Mouse (Mus musculus): ENCODE measurements at regions not wholly inside any gene's neighbourhood (a gene's known extent, or its start where the extent isn't known, plus 50 kb on each side); places are given as distances from the start of the nearest gene placed in this dataset.

DNA sequence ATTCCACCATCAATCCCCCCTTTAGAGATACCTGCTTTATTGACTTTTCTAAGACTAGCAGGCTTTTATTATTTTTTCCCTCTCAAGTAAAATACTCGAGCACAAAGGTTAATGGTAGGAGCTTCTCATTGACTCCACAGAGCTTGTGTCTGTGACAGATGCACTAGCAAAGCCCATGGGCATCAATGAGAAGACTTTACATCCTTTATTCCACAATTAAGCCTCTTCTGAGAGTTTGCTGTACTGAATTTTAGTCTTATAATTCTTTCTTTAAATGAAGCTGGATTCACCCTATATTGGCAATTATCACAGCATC lies 119.2 kb upstream of the Fbxl7 start:
- TF ChIP-seq CTCF (IDR thresholded peaks at IDR 0.05; ENCODE audit: low read depth): no peak
- no peak for DNase-seq (ENCODE audit: low spot score)
- Histone ChIP-seq H3K4me2 (ENCODE audit: low read depth, low read length) (no peak overlapping the region), H3K9ac (replicated peaks; ENCODE audit: low read length) (no peak overlapping the region), H3K36me3 (ENCODE audit: insufficient read depth, low read length) (no peaks in the 10 kb centered on the region), H3K27ac (no peak overlapping the region), H3K4me1 (ENCODE audit: insufficient read depth, low read length) (no peaks in the 10 kb centered on the region), H3K4me3 (ENCODE audit: low read length) (no peak overlapping the region), H3K27me3 (ENCODE audit: insufficient read depth, low read length) (no peaks in the 10 kb centered on the region), H3K9me3 (ENCODE audit: low read length) (no peaks in the 10 kb centered on the region)
- no peak for ATAC-seq
- 9% methylated on average over 1 of the region's 1 CpGs for WGBS

DNA sequence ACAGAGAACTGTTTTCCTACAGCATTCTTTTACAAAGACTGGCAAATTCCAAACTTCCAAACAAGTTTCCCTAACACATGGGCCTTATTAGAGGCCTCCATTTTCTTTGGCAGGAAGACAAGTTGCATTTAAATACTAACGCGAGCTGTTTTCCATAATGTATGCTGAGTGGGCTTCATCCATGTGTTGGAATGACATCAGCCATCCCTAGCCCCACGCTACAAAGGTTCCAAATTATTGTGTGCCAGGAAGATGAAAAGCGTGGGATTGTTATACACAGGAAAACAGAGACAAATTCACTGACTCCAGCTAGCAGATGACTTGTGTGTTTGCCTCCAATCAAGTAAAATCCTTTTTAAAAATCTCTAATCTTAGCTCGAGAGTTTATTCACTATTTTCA lies 125.1 kb upstream of the Fbxl7 start:
- Histone ChIP-seq H3K36me3 (ENCODE audit: insufficient read depth, low read length) (no peaks in the 10 kb centered on the region), H3K4me1 (ENCODE audit: insufficient read depth, low read length) (no peaks in the 10 kb centered on the region), H3K9ac (replicated peaks; ENCODE audit: low read length) (no peak overlapping the region), H3K4me2 (ENCODE audit: low read depth, low read length) (no peak overlapping the region), H3K27ac (no peak overlapping the region), H3K4me3 (ENCODE audit: low read length) (no peak overlapping the region), H3K9me3 (ENCODE audit: low read length) (no peaks in the 10 kb centered on the region), H3K27me3 (ENCODE audit: insufficient read depth, low read length) (no peaks in the 10 kb centered on the region)
- TF ChIP-seq CTCF (IDR thresholded peaks at IDR 0.05; ENCODE audit: low read depth): no peak
- ATAC-seq (no peak), DNase-seq (ENCODE audit: low spot score) (no peak)
- WGBS: 56% methylated on average over 5 of the region's 5 CpGs

DNA sequence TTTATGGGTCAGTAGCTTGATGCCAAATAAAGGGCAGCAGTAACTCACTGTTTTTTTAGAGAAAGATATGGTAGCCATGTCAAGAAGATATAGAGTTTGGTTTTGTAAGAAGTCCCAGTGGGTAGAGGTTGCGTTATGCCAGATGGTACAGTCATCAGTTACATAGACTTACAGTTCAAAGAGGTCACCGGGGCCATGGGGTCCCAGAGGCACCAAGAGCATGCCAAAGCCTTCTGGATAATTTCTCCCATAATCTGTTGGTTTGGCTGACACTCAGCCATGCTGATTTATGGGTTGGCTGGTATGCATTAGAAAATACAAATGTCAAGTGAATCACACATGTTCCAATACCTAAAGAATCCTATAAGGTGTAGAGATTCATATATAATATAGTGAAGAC lies 137.9 kb upstream of the Fbxl7 start:
- H3K27ac ChIP-seq: no peak overlapping the region
- no peaks in the 10 kb centered on the region for H3K36me3 ChIP-seq (ENCODE audit: insufficient read depth, low read length)
- 74% methylated on average over 2 of the region's 2 CpGs for WGBS
- H3K9me3 ChIP-seq (ENCODE audit: low read length): no peaks in the 10 kb centered on the region
- H3K4me1 ChIP-seq (ENCODE audit: insufficient read depth, low read length): no peaks in the 10 kb centered on the region
- no peak overlapping the region for H3K4me2 ChIP-seq (ENCODE audit: low read depth, low read length)
- no peak overlapping the region for H3K9ac ChIP-seq (replicated peaks; ENCODE audit: low read length)
- no peaks in the 10 kb centered on the region for H3K27me3 ChIP-seq (ENCODE audit: insufficient read depth, low read length)
- TF ChIP-seq CTCF (IDR thresholded peaks at IDR 0.05; ENCODE audit: low read depth): no peak
- DNase-seq (ENCODE audit: low spot score) (no peak), ATAC-seq (no peak)
- H3K4me3 ChIP-seq (ENCODE audit: low read length): no peak overlapping the region

- no peak overlapping the region for H3K27ac ChIP-seq
- no peak overlapping the region for H3K9ac ChIP-seq (replicated peaks; ENCODE audit: low read length)
- ATAC-seq: 0 out of 2 replicates have a peak, but pooled peaks have one; percentile 7
- no peaks in the 10 kb centered on the region for H3K9me3 ChIP-seq (ENCODE audit: low read length)
- H3K27me3 ChIP-seq (ENCODE audit: insufficient read depth, low read length): no peaks in the 10 kb centered on the region
- H3K36me3 ChIP-seq (ENCODE audit: insufficient read depth, low read length): no peaks in the 10 kb centered on the region
- TF ChIP-seq CTCF (IDR thresholded peaks at IDR 0.05; ENCODE audit: low read depth): no peak
- H3K4me3 ChIP-seq (ENCODE audit: low read length): no peak overlapping the region
- peak; percentile 46 for DNase-seq (ENCODE audit: low spot score)
- WGBS: 58% methylated on average over 4 of the region's 4 CpGs
- no peaks in the 10 kb centered on the region for H3K4me1 ChIP-seq (ENCODE audit: insufficient read depth, low read length)
- no peak overlapping the region for H3K4me2 ChIP-seq (ENCODE audit: low read depth, low read length)
These were observed 148.4 kb upstream of the Fbxl7 start for GRCm38 (mm10) chr15:27043788-27044187.

- no peaks in the 10 kb centered on the region for H3K36me3 ChIP-seq (ENCODE audit: insufficient read depth, low read length)
- ATAC-seq (no peak), DNase-seq (ENCODE audit: low spot score) (no peak)
- H3K4me3 ChIP-seq (ENCODE audit: low read length): no peak overlapping the region
- TF ChIP-seq CTCF (IDR thresholded peaks at IDR 0.05; ENCODE audit: low read depth): no peak
- 79% methylated on average over 2 of the region's 2 CpGs for WGBS
- H3K9me3 ChIP-seq (ENCODE audit: low read length): no peaks in the 10 kb centered on the region
- H3K4me2 ChIP-seq (ENCODE audit: low read depth, low read length): no peak overlapping the region
- H3K4me1 ChIP-seq (ENCODE audit: insufficient read depth, low read length): no peaks in the 10 kb centered on the region
- no peak overlapping the region for H3K9ac ChIP-seq (replicated peaks; ENCODE audit: low read length)
- H3K27me3 ChIP-seq (ENCODE audit: insufficient read depth, low read length): no peaks in the 10 kb centered on the region
- H3K27ac ChIP-seq: no peak overlapping the region
These were observed 155.3 kb upstream of the Fbxl7 start for GRCm38 (mm10) chr15:27050673-27051072.

DNA sequence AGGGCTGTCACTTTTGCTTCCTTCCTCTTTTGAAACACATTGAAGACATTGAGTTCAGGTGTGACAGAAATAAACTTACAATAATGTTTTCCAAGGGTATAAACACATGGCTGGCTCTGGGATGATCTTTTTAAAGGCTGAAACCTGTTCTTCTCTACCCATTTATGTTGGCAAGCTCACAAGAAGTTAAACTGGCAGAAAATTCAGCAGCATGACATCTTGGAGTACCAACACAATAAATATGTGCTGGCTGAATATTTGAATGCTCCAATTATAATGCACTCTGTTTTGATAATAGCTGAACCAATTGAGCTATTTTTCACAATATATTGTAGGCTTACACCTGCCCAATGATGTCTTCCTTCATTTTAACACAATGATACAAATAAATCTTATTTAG lies 168.1 kb upstream of the Fbxl7 start:
- TF ChIP-seq CTCF (IDR thresholded peaks at IDR 0.05; ENCODE audit: low read depth): no peak
- no peak overlapping the region for H3K4me3 ChIP-seq (ENCODE audit: low read length)
- 0 out of 2 replicates have a peak, but pooled peaks cover 6% of the 10 kb centered on the region for H3K4me1 ChIP-seq (ENCODE audit: insufficient read depth, low read length)
- H3K9ac ChIP-seq (replicated peaks; ENCODE audit: low read length): no peak overlapping the region
- ATAC-seq: no peak
- DNase-seq (ENCODE audit: low spot score): peak; percentile 53
- no peaks in the 10 kb centered on the region for H3K27me3 ChIP-seq (ENCODE audit: insufficient read depth, low read length)
- H3K36me3 ChIP-seq (ENCODE audit: insufficient read depth, low read length): no peaks in the 10 kb centered on the region
- no peak overlapping the region for H3K27ac ChIP-seq
- H3K9me3 ChIP-seq (ENCODE audit: low read length): no peaks in the 10 kb centered on the region
- no peak overlapping the region for H3K4me2 ChIP-seq (ENCODE audit: low read depth, low read length)

- no peak overlapping the region for H3K9ac ChIP-seq (replicated peaks; ENCODE audit: low read length)
- no peak overlapping the region for H3K27ac ChIP-seq
- H3K27me3 ChIP-seq (ENCODE audit: insufficient read depth, low read length): no peaks in the 10 kb centered on the region
- DNase-seq (ENCODE audit: low spot score): peak; percentile 89
- H3K4me1 ChIP-seq (ENCODE audit: insufficient read depth, low read length): 0 out of 2 replicates have a peak, but pooled peaks cover 6% of the 10 kb centered on the region
- no peaks in the 10 kb centered on the region for H3K36me3 ChIP-seq (ENCODE audit: insufficient read depth, low read length)
- TF ChIP-seq CTCF (IDR thresholded peaks at IDR 0.05; ENCODE audit: low read depth): peak; percentile 49
- 56% methylated on average over 4 of the region's 4 CpGs for WGBS
- H3K9me3 ChIP-seq (ENCODE audit: low read length): no peaks in the 10 kb centered on the region
- peak; percentile 77 for ATAC-seq
- no peak overlapping the region for H3K4me3 ChIP-seq (ENCODE audit: low read length)
- no peak overlapping the region for H3K4me2 ChIP-seq (ENCODE audit: low read depth, low read length)
These were observed 168.6 kb upstream of the Fbxl7 start for GRCm38 (mm10) chr15:27063971-27064370.
